Mouse (Mus musculus) stomach, postnatal 0 days (tissue): ENCODE results near the gene Npw. TPM values are rescaled to one million over a fixed set of nuclear protein-coding genes. Genes with fewer than 3 reads are reported as not detected.

Experiments used
- ATAC-seq: fragments of 200-750 bp; cut with Nextera tagmentation; 2 replicates; pipeline ENCODE4 v1.8.0; 2017; ENCODE audit not compliant: low FRiP score, low TSS enrichment
- DNase-seq: peaks from one replicate; pipeline ENCODE4 v3.0.0-alpha.2; 2016; ENCODE audit warnings: low spot score
- H3K27ac ChIP-seq: fragments of 300-500 bp; sonication (generic); replicated peaks from 2 replicates; pipeline ENCODE4 v1.5.1; 2014; ENCODE audit warnings: mild to moderate bottlenecking, control low read depth
- H3K27me3 ChIP-seq: fragments of 300-500 bp; sonication (generic); 2 replicates; pipeline ENCODE4 v1.6.1; 2014; ENCODE audit warnings: low read length; ENCODE audit not compliant: control insufficient read depth, insufficient read depth
- H3K36me3 ChIP-seq: fragments of 300-500 bp; sonication (generic); 2 replicates; pipeline ENCODE4 v1.6.1; 2014; ENCODE audit warnings: low read length, mixed read lengths; ENCODE audit not compliant: control insufficient read depth, insufficient read depth
- H3K4me1 ChIP-seq: fragments of 300-500 bp; sonication (generic); replicated peaks from 2 replicates; pipeline ENCODE4 v1.6.1; 2014; ENCODE audit warnings: antibody characterized with exemption; ENCODE audit not compliant: control insufficient read depth, insufficient read depth
- H3K4me2 ChIP-seq: fragments of 300-500 bp; sonication (generic); replicated peaks from 2 replicates; pipeline ENCODE4 v1.6.1; 2014; ENCODE audit warnings: low read depth, mild to moderate bottlenecking, control low read depth, moderate library complexity
- H3K4me3 ChIP-seq: fragments of 300-500 bp; sonication (generic); 2 replicates; pipeline ENCODE4 v1.5.1; 2014; ENCODE audit warnings: low read depth, low read length, control low read depth
- H3K9ac ChIP-seq: fragments of 300-500 bp; sonication (generic); 2 replicates; pipeline ENCODE4 v1.6.1; 2014; ENCODE audit warnings: mild to moderate bottlenecking, low read length, control low read depth, mixed read lengths
- H3K9me3 ChIP-seq: fragments of 300-500 bp; sonication (generic); 2 replicates; pipeline ENCODE4 v1.6.1; 2016; ENCODE audit warnings: low read length; ENCODE audit not compliant: control insufficient read depth
- CTCF ChIP-seq: IDR thresholded peaks from 2 replicates; pipeline ENCODE4 v1.5.1; 2016; ENCODE audit warnings: antibody characterized with exemption, low read depth, mild to moderate bottlenecking, moderate library complexity
- EP300 ChIP-seq: optimal IDR thresholded peaks from 2 replicates; pipeline ENCODE3; 2016; ENCODE audit warnings: antibody characterized with exemption
- WGBS: fragments of 180-500 bp; shearing (Covaris S2); extraction: QIAGEN DNeasy Blood & Tissue Kit; methylation state at CpG from one replicate; pipeline ENCODE4 v1.1.7; 2014; 5-methylcytosine and 5-hydroxymethylcytosine counted together
- polyA plus RNA-seq: library from polyadenylated mRNA; unstranded; fragments of >200 nt; fragmentation: Nextera tagmentation; extraction: Ambion mirVana; gene quantifications from 2 replicates; pipeline ENCODE4 v1.2.1, GENCODE M21; 2015

Gene Npw
- polyA plus RNA-seq, 1 experiment from 2014 or later = 1.8 TPM

DNA sequence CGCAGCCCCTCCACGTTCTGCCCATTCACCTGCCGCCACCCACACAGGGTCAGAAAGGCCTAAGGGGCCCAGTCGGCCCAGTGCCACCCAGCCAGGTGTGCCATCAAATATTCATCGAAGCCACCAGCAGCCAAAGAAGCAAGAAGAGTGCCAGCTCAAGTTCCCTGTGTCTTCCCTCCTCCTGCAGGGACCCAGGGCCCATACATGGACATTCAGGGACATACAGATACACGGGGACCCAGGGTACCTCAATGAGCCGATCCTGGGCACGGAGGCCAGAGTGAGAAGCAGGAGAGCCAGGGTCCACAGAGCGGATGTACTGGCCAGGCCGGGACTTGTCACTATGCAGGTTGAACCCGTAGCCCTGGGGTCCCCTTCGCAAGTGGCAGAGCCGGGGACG, 16.3 kb downstream of the Npw start:
- no peak overlapping the region for H3K4me2 ChIP-seq
- H3K27ac ChIP-seq = no peak overlapping the region
- no peak for ATAC-seq
- no peak for TF ChIP-seq CTCF
- H3K4me1 ChIP-seq = no peaks in the 10 kb centered on the region; the same call in none of the 2 replicates
- no peak overlapping the region for H3K4me3 ChIP-seq
- no peaks in the 10 kb centered on the region for H3K9me3 ChIP-seq
- no peaks in the 10 kb centered on the region for H3K27me3 ChIP-seq
- 92% methylated on average over 14 of the region's 14 CpGs for WGBS
- H3K36me3 ChIP-seq = peaks cover 3% of the 10 kb centered on the region; the same call in 1 of the 2 replicates
- no peak for DNase-seq
- no peak overlapping the region for H3K9ac ChIP-seq

DNA sequence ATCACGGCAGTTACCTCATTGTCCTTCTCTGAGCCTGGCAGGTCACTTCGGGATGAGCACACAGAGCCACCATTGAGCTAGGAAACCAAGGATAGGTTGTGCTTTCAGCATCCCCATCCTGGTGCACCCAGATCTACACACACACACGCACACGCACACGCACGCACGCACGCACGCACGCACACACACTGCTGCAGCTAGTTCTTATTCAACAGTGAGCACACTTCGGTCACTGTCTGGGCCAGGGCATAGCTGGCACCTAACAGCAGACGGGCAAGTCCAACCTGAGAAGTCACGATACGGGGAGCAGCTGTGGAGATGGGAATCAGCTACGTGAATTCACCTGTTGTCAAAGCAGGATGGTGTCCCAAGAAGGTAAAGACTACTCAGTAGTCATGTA, 17.7 kb downstream of the Npw start:
- TF ChIP-seq EP300 = no peak
- no peak for TF ChIP-seq CTCF
- ATAC-seq (no peak), DNase-seq (no peak)
- WGBS = 95% methylated on average over 15 of the region's 15 CpGs
- 0 out of 2 replicates have a peak overlapping the region, but pooled peaks have one; percentile 78 for H3K27ac ChIP-seq
- no peak overlapping the region for H3K4me3 ChIP-seq
- no peaks in the 10 kb centered on the region; the same call in none of the 2 replicates for H3K4me1 ChIP-seq
- H3K9ac ChIP-seq = no peak overlapping the region
- no peaks in the 10 kb centered on the region for H3K27me3 ChIP-seq
- no peaks in the 10 kb centered on the region for H3K9me3 ChIP-seq
- H3K36me3 ChIP-seq = peaks cover 3% of the 10 kb centered on the region; the same call in 1 of the 2 replicates
- H3K4me2 ChIP-seq = no peak overlapping the region

DNA sequence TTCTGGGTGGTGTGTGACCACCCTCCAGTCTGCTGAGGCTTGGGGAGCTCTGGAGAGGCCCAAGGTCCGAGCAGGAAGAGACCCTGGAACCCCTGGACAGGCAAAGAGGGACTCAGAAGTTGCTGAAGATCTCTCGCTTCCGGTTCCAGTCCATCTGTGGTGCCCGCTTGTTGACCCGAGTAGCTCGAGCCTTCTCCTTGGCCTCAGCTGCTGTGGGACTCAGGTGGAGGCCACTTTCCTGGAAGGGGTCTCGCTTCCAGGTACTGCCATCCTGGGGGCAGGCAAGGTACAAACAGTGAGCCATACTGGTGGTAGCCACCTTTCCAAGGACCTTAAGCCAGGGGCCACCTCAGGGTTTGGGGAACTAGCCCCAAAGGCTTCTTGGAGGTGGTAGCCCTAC, 18.1 kb downstream of the Npw start:
- H3K36me3 ChIP-seq = peaks cover 3% of the 10 kb centered on the region; the same call in 1 of the 2 replicates
- TF ChIP-seq CTCF (no peak), EP300 (no peak)
- H3K4me1 ChIP-seq = no peaks in the 10 kb centered on the region; the same call in 1 of the 2 replicates
- WGBS = 88% methylated on average over 7 of the region's 7 CpGs
- H3K9me3 ChIP-seq = no peaks in the 10 kb centered on the region
- no peaks in the 10 kb centered on the region for H3K27me3 ChIP-seq
- no peak overlapping the region for H3K4me3 ChIP-seq
- ATAC-seq = no peak
- DNase-seq = no peak
- no peak overlapping the region for H3K4me2 ChIP-seq
- H3K9ac ChIP-seq = no peak overlapping the region
- peak overlapping the region; percentile 78 for H3K27ac ChIP-seq

DNA sequence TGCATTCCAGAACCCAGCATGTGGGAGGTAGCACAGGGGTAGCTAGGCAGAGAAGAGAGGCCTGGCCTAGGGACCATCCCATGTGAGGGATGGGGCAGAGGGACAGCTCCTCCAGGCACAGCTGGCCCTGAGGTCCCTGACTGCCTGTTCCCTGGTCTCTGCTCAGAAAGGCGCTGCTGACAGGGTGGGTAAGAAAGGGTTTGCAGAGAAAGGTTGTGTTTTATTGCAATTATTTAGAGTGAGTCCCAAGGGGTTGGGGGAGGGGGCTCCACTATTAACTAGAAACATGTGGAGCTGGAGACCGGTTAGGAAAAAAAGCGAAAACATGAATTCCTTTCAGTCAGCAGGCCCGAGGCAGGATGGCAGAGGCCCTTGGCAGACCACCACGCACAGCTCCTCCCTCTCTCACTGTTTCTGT, 18.7 kb downstream of the Npw start:
- Histone ChIP-seq H3K9me3 (no peaks in the 10 kb centered on the region), H3K4me1 (no peaks in the 10 kb centered on the region; the same call in 1 of the 2 replicates), H3K4me3 (no peak overlapping the region), H3K4me2 (no peak overlapping the region), H3K36me3 (peaks cover 3% of the 10 kb centered on the region; the same call in 1 of the 2 replicates), H3K27me3 (no peaks in the 10 kb centered on the region), H3K9ac (no peak overlapping the region), H3K27ac (peak overlapping the region; percentile 78)
- 52% methylated on average over 5 of the region's 5 CpGs for WGBS
- DNase-seq = no peak
- TF ChIP-seq CTCF = no peak
- TF ChIP-seq EP300 = no peak
- peak; percentile 10; the same call in 1 of the 2 replicates for ATAC-seq

DNA sequence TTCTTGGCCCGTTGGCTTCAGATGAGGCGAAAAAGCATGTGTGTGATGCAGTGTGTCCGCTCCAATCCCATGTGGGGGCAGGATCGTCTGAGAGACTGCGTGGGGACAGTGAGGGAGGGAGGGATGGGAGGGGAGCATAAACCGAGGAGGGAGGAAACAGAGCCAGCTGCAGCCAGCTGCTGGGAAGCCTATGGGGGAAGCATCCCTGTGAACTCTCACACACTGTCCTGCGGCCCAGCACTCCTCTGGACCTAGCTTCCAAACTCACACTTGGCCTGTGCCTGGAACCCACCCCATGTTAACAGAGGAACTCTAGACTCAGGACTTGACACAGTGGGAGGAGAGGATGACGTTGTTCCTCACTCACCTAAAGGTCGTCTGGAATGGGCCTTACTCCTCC, 19.4 kb downstream of the Npw start:
- Histone ChIP-seq H3K4me3 (no peak overlapping the region), H3K36me3 (peaks cover 3% of the 10 kb centered on the region; the same call in 1 of the 2 replicates), H3K9me3 (no peaks in the 10 kb centered on the region), H3K9ac (no peak overlapping the region), H3K27me3 (no peaks in the 10 kb centered on the region), H3K4me1 (no peaks in the 10 kb centered on the region; the same call in 1 of the 2 replicates), H3K4me2 (no peak overlapping the region), H3K27ac (peak overlapping the region; percentile 78)
- TF ChIP-seq EP300 (no peak), CTCF (no peak)
- WGBS = 44% methylated on average over 9 of the region's 9 CpGs
- DNase-seq (no peak), ATAC-seq (peak; percentile 77)

DNA sequence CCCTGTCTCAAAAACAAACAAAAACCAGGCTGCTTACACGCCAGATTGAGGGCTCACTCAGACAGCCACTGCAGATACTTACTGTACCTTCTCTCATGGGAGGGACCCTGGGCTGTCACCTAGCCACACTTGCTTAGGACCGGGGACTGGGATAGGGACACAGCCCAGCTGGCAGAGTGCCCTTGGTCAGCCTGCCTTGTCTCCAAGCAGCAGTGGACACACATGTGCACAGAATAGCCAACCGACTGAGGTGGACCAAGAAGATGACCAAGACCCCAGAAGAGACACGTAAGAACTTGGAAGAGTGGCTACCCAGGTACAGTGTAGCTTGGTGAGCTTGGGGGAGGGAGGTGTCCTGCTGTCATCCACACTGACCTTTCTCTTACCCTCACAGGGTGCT, 20.0 kb downstream of the Npw start:
- Histone ChIP-seq H3K9ac (no peak overlapping the region), H3K9me3 (no peaks in the 10 kb centered on the region), H3K36me3 (peaks cover 3% of the 10 kb centered on the region; the same call in 1 of the 2 replicates), H3K4me1 (no peaks in the 10 kb centered on the region; the same call in 1 of the 2 replicates), H3K27me3 (no peaks in the 10 kb centered on the region), H3K27ac (peak overlapping the region; percentile 40), H3K4me2 (no peak overlapping the region), H3K4me3 (no peak overlapping the region)
- WGBS = 82% methylated on average over 4 of the region's 4 CpGs
- TF ChIP-seq CTCF (no peak), EP300 (no peak)
- DNase-seq (no peak), ATAC-seq (no peak)
